Comparison of ENCODE assay signal across 11 mouse cellular contexts in the genomic region with DNA sequence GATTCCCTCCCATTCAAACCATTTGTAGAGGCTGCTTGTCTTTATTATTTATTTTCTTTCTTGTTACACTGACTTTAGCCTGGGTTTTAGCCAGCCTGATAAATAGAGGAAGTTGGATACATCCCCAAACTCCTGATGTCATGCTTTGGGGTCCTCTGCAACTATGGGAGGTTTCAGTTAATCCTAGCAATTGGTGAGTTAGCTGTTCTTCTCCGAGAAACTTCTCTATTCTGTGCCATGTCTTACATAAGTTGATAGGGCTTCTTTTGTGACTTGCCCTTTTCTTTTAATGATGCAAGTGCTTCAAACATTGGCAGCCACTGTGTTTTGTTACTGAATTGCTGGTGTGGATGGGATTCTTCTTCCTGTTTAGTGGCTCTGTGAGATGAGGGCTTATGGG.
"Had no signal": no experiment of that assay in that cellular context is flagged by ENCODE, and none has a peak within 500 bp of the region (broad histone marks: within the 10 kb centered on the region; RNA-seq: fewer than 3 reads in every experiment).

No protein-coding gene starts in this region.

- H3K9me3 ChIP-seq: limb, embryonic 13.5 days; liver, embryonic 13.5 days; midbrain, embryonic 10.5 days; neural tube, embryonic 15.5 days had no signal

- H3K27me3 ChIP-seq: liver, embryonic 13.5 days had no signal

- H3K9ac ChIP-seq: limb, embryonic 13.5 days; liver, embryonic 13.5 days; neural tube, embryonic 15.5 days had no signal

- H3K4me2 ChIP-seq: limb, embryonic 13.5 days; liver, embryonic 13.5 days; neural tube, embryonic 15.5 days had no signal

- H3K4me3 ChIP-seq: limb, embryonic 13.5 days; liver, embryonic 13.5 days; midbrain, embryonic 10.5 days; myocyte; neural tube, embryonic 15.5 days had no signal

- DNase-seq: left cerebral cortex, postnatal 4 days; liver, embryonic 13.5 days; midbrain, embryonic 14.5 days; spleen, adult 18-20 months; thymus, adult 2 months; thymus, postnatal 25 days had no signal

- H3K27ac ChIP-seq: kidney, postnatal 0 days; limb, embryonic 13.5 days; liver, embryonic 13.5 days; midbrain, embryonic 10.5 days; neural tube, embryonic 15.5 days had no signal

- H3K4me1 ChIP-seq: limb, embryonic 13.5 days; liver, embryonic 13.5 days; neural tube, embryonic 15.5 days had no signal

- H3K36me3 ChIP-seq: limb, embryonic 13.5 days; liver, embryonic 13.5 days; midbrain, embryonic 10.5 days; neural tube, embryonic 15.5 days had no signal
